Mouse (Mus musculus) lung, postnatal 0 days (tissue): ENCODE data around the gene Ifngr2.

Source experiments
- CTCF ChIP-seq: IDR thresholded peaks from 2 replicates; pipeline ENCODE4 v1.5.1; 2016; ENCODE audit warnings: antibody characterized with exemption, mild to moderate bottlenecking
- EP300 ChIP-seq: IDR thresholded peaks from 2 replicates; pipeline ENCODE4 v1.6.1; 2016; ENCODE audit warnings: antibody characterized with exemption, mild to moderate bottlenecking, control low read depth

GRCm38 (mm10) chr16:91596779-91597671 lies 50.2 kb downstream of the Ifngr2 start:
- TF ChIP-seq CTCF: no peak
- no peak for TF ChIP-seq EP300
